Mouse (Mus musculus) CD8-positive naive resting alpha-beta T cell, adult 57 days (primary cell): Measurements from ENCODE around the gene Usp2. TPM values are rescaled to one million over a fixed set of nuclear protein-coding genes. Genes with fewer than 3 reads are reported as not detected.

ENCODE experiments used
- total RNA-seq: library from RNA; stranded (reverse); gene quantifications from one replicate; pipeline ENCODE4 v1.2.4, GENCODE M21; 2023

The Usp2 gene
- total RNA-seq: 41.6 TPM

DNA sequence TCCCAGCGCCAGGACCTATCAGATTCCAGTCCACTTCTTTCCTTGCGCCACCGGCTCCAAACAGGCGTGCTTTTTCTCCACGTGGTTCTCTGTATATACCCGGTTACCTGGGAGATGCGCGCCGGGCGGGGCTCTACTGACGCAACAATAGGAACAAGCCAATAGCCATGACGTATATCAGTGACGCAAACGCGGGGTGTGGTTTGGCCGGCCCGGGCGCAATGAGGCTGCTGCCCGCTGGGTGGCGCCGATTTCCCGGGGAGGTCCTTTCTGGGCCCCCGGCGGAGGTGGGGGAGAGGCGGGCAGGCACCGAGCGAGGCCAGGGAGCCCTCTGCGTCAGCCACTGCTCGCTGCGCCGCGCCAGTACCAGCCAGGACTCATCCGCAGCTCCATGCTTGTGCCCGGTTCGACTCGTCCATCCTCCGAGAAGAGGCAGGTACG, at the start of gene Usp2:
Usp2 (plus strand) TSS at position 237 of the 441 bp plus-strand sequence.

DNA sequence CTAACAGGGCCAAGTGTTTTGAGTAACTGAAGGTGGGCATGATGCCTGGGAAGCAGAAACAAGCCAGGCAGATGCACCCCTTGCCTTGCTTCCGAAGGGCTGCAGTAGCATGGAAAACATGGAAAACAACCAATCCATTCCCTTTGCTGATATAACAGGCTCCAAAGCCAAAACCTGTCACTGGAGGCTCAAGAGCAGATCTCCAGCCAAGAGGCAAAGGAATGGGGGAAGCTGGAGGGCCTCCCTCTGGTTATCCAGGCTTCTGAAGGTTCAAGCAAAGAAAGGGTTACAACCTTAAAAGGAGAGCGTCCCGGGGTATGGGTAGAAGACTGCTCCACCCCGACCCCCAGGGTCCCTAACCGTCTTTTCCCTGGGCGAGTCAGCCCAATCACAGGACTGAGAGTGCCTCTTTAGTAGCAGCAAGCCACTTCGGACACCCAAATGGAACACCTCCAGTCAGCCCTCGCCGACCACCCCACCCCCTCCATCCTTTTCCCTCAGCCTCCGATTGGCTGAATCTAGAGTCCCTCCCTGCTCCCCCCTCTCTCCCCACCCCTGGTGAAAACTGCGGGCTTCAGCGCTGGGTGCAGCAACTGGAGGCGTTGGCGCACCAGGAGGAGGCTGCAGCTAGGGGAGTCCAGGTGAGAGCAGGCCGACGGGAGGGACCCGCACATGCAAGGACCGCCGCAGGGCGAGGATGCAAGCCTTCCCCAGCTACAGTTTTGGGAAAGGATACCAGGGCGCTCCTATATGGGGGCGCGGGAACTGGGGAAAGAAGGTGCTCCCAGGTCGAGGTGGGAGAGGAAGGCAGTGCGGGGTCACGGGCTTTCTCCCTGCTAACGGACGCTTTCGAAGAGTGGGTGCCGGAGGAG, 23.7 kb upstream of the Usp2 start, which contains the start of gene Thy1:
Thy1 (plus strand) TSS at position 549 of the 872 bp plus-strand sequence.

DNA sequence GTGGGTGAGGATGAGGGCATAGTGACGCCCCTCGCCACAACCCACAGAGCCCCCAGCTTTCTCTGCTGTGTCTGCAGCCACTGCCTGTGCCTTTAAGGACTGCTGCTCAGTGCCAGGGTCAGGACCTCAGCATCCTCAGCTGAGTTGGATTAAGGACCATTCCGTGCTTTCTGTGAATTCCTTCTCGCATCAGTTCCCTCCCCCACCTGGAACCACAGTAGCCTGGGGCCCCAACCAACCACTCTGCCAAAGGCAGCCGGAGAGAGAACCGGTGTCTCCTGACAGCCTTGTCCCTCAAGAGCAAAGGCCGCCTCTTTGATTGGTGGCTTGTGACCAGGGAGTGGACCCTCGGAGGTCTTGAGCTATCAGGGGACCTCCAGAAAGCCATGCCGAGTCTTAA, 34.7 kb downstream of the Usp2 start, which contains the start of gene Mfrp:
Mfrp (plus strand) TSS at position 240 of the 400 bp plus-strand sequence.

GRCm38 (mm10) chr9:44107110-44107509, 40.3 kb downstream of the Usp2 start, which contains the start of gene C1qtnf5:
Gene C1qtnf5 (plus strand): TSS chr9:44107245.

DNA sequence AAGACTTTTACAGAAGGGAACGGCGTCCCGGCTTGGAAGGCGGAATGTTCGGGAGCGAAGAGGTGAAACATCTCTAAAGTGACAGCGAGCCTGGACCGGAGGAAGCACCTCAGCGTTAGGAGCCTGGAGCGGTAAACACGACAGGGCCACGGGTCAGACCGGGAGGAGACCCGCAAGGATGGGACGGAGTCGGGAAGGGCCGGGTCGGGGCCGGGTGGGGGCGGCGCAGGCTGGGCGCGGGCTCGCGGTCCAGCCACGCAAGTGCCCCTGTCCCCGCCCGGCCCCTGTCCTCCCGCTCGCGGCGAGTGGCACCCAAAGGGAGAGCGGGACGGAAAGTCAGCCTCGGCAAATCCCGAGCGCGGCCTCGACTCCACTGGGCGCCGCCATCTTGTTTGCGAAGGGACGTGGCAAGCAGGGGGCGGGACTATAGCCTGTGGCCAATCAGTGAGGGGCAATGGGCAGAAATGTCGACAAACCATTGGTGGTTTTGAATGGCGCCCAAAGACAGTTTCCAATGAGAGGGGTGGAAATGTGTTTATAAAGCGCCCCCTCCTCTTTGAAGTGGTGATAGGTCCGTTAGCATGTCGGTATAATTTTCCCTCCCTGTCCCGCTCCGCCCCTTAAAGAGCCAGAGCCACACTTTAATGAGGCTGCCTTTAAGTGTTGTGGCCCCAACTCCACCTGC, 46.4 kb downstream of the Usp2 start, which contains the start of the genes Gm49380 and Rnf26:
Gm49380 (minus strand) TSS at position 396 of the 685 bp plus-strand sequence.
Rnf26 (minus strand) TSS at position 413 of the 685 bp plus-strand sequence.

GRCm38 (mm10) chr9:44134101-44134850, 67.5 kb downstream of the Usp2 start, which contains the start of gene Mcam:
Gene Mcam (plus strand): TSS chr9:44134469.

Other genes starting within 250 kb of the Usp2 start
- 993 TPM for gene Thy1, start 23.6 kb upstream of the Usp2 start, total RNA-seq
- 0.34 TPM for gene Mfrp, start 34.7 kb downstream of the Usp2 start, total RNA-seq
- not detected for gene C1qtnf5, start 40.2 kb downstream of the Usp2 start, total RNA-seq
- gene Gm49380, start 46.5 kb downstream of the Usp2 start, total RNA-seq: 0.21 TPM
- gene Rnf26, start 46.5 kb downstream of the Usp2 start, total RNA-seq: 20.6 TPM
- 1.5 TPM for gene Mcam, start 67.4 kb downstream of the Usp2 start, total RNA-seq
- 154 TPM for gene Cbl, start 167.0 kb downstream of the Usp2 start, total RNA-seq
- not detected for gene Ccdc153, start 173.7 kb downstream of the Usp2 start, total RNA-seq
- gene Pdzd3, start 184.4 kb downstream of the Usp2 start, total RNA-seq: not detected
- gene Nlrx1, start 201.6 kb downstream of the Usp2 start, total RNA-seq: 5.8 TPM
- 0.24 TPM for gene Abcg4, start 221.6 kb downstream of the Usp2 start, total RNA-seq
- 55.6 TPM for gene Hinfp, start 238.7 kb downstream of the Usp2 start, total RNA-seq